Mouse (Mus musculus) E14TG2a.4 (cell line): ENCODE measurements around the gene Cldn10.

Source experiments
- CTCF ChIP-seq: conservative IDR thresholded peaks from 2 replicates; pipeline ENCODE4 v1.5.1; 2014; ENCODE audit warnings: low read length
- NANOG ChIP-seq: IDR thresholded peaks from 2 replicates; pipeline ENCODE4 v1.6.1; 2014; ENCODE audit warnings: borderline replicate concordance, low read length, mixed read lengths
- POU5F1 ChIP-seq: IDR thresholded peaks from 2 replicates; pipeline ENCODE4 v1.6.1; 2014; ENCODE audit warnings: low read length, borderline replicate concordance

DNA sequence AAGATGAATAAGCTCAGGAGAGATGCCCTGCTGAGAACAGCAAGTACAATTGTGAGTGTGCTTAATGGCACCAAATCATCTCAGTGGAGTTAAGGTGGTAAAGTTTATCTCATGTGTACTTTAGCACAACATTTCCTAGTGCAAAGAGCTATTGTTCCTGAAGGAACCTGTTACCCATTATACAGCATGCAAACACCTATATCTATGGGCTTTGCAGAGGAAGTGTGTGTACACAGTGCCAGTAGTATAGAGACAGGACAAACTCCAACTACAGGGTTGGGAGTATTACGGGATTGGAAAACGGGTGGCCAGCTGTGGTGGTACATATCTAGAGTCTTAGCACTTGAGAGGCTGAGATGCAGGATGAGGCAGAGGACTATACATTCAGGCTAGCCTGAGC is 38.6 kb upstream of the Cldn10 start:
- TF ChIP-seq CTCF (no peak), NANOG (no peak), POU5F1 (no peak)
